29 mouse cellular contexts compared by ENCODE assay signal in the genomic region with DNA sequence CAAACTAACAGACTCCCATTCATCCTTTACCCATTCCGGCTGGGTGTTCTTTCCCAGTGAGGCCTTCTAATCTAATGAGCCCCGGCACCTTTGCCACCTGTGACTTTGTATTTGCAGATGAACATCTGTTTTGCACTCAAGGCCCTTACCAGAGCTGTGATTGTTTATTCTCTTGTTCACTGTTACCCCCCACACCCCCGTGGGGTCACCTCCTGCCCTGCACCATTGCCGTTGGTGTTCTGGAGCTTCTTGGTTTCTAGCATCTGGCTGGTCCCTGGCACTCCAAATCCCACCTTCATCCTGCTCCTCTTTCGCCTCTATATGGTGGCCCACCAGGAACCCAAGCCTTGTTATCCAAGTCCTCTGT. TPM values are rescaled to one million over a fixed set of nuclear protein-coding genes. Genes with fewer than 3 reads are reported as not detected.
DNase-seq lines count a peak whose midpoint lies in the region; ATAC-seq lines count a peak whose summit lies in the region.
"Had no signal": no experiment of that assay in that cellular context is flagged by ENCODE, and none has a peak within 500 bp of the region (broad histone marks: within the 10 kb centered on the region; RNA-seq: fewer than 3 reads in every experiment).

No protein-coding gene starts in this region.

- no peaks in the 10 kb centered on the region for H3K36me3 ChIP-seq in kidney, embryonic 14.5 days (ENCODE audit: control insufficient read depth, insufficient read depth, low read length)
- no peaks in the 10 kb centered on the region for H3K36me3 ChIP-seq in lung, embryonic 15.5 days
- no peaks in the 10 kb centered on the region for H3K36me3 ChIP-seq in intestine, embryonic 16.5 days (ENCODE audit: control insufficient read depth, insufficient read depth, low read length)
- no peaks in the 10 kb centered on the region for H3K36me3 ChIP-seq in stomach, embryonic 16.5 days (ENCODE audit: control insufficient read depth, insufficient read depth, low read length)
- no peaks in the 10 kb centered on the region for H3K36me3 ChIP-seq in neural tube, embryonic 15.5 days
- H3K36me3 ChIP-seq: embryonic facial prominence, embryonic 13.5 days; G1E; heart, embryonic 13.5 days; limb, embryonic 13.5 days; neural tube, embryonic 12.5 days had no signal

- no peak for ATAC-seq in kidney, embryonic 14.5 days (ENCODE audit: low FRiP score, low TSS enrichment)
- ATAC-seq in lung, embryonic 15.5 days (ENCODE audit: borderline replicate concordance, extremely low read depth, low FRiP score, low TSS enrichment) = no peak
- ATAC-seq in intestine, embryonic 16.5 days = no peak
- ATAC-seq in stomach, embryonic 16.5 days (ENCODE audit: insufficient read depth, low FRiP score) = no peak
- no peak for ATAC-seq in neural tube, embryonic 15.5 days (ENCODE audit: low FRiP score)
- ATAC-seq: forebrain, embryonic 13.5 days; inflammation-experienced regulatory T-cells, adult 6 months; Patski had no signal

- no peak overlapping the region for H3K4me2 ChIP-seq in kidney, embryonic 14.5 days (replicated peaks; ENCODE audit: low read depth, low read length)
- H3K4me2 ChIP-seq in lung, embryonic 15.5 days = 0 out of 2 replicates have a peak overlapping the region, but pooled peaks have one; percentile 10
- no peak overlapping the region for H3K4me2 ChIP-seq in intestine, embryonic 16.5 days (ENCODE audit: low read depth, low read length)
- no peak overlapping the region for H3K4me2 ChIP-seq in stomach, embryonic 16.5 days (ENCODE audit: low read depth, low read length)
- no peak overlapping the region for H3K4me2 ChIP-seq in neural tube, embryonic 15.5 days
- H3K4me2 ChIP-seq: embryonic facial prominence, embryonic 13.5 days; forebrain, embryonic 13.5 days; heart, embryonic 13.5 days; hindbrain, embryonic 14.5 days; limb, embryonic 13.5 days; neural tube, embryonic 12.5 days had no signal

- peak overlapping the region; percentile 38; the same call in 1 of the 2 replicates for H3K27ac ChIP-seq in kidney, embryonic 14.5 days (ENCODE audit: low read depth, low read length)
- peak overlapping the region; percentile 96 for H3K27ac ChIP-seq in lung, embryonic 15.5 days
- H3K27ac ChIP-seq in intestine, embryonic 16.5 days (ENCODE audit: low read length) = peak overlapping the region; percentile 91
- H3K27ac ChIP-seq in stomach, embryonic 16.5 days (ENCODE audit: low read length) = peak overlapping the region; percentile 72
- no peak overlapping the region for H3K27ac ChIP-seq in neural tube, embryonic 15.5 days (replicated peaks)
- H3K27ac ChIP-seq: embryonic facial prominence, embryonic 13.5 days; forebrain, embryonic 13.5 days; gastrocnemius, adult 2 months; heart, embryonic 13.5 days; hindbrain, embryonic 14.5 days; layer of hippocampus, adult 2 months; limb, embryonic 13.5 days; liver, embryonic 14.5 days; neural tube, embryonic 12.5 days had no signal

- DNase-seq in kidney, postnatal 4 days = no peak
- DNase-seq in lung, postnatal 25 days (ENCODE audit: low spot score) = no peak
- DNase-seq: adrenal gland, adult 8-10 months; B cell, adult 2 months; cerebellum, adult 11-12 months; cerebellum, postnatal 14 days; gastrocnemius, adult 2 months; kidney, postnatal 14 days; layer of hippocampus, postnatal 36 days; midbrain, embryonic 14.5 days; retina, postnatal 1 day had no signal

- no peak overlapping the region for H3K9ac ChIP-seq in kidney, embryonic 14.5 days (ENCODE audit: low read depth, low read length)
- H3K9ac ChIP-seq in lung, embryonic 15.5 days = no peak overlapping the region
- H3K9ac ChIP-seq in intestine, embryonic 16.5 days (ENCODE audit: low read depth, low read length) = no peak overlapping the region
- H3K9ac ChIP-seq in stomach, embryonic 16.5 days (ENCODE audit: low read length) = no peak overlapping the region
- no peak overlapping the region for H3K9ac ChIP-seq in neural tube, embryonic 15.5 days (replicated peaks)
- H3K9ac ChIP-seq: embryonic facial prominence, embryonic 13.5 days; forebrain, embryonic 13.5 days; heart, embryonic 13.5 days; hindbrain, embryonic 14.5 days; limb, embryonic 13.5 days; liver, embryonic 14.5 days; neural tube, embryonic 12.5 days had no signal

- H3K9me3 ChIP-seq in kidney, embryonic 14.5 days (ENCODE audit: control insufficient read depth, low read length) = no peaks in the 10 kb centered on the region
- H3K9me3 ChIP-seq in lung, embryonic 15.5 days = no peaks in the 10 kb centered on the region
- no peaks in the 10 kb centered on the region for H3K9me3 ChIP-seq in intestine, embryonic 16.5 days (ENCODE audit: control insufficient read depth, low read length)
- H3K9me3 ChIP-seq in stomach, embryonic 16.5 days (replicated peaks; ENCODE audit: control insufficient read depth, low read length) = no peaks in the 10 kb centered on the region
- no peaks in the 10 kb centered on the region for H3K9me3 ChIP-seq in neural tube, embryonic 15.5 days (replicated peaks)
- H3K9me3 ChIP-seq: embryonic facial prominence, embryonic 13.5 days; forebrain, embryonic 13.5 days; G1E; heart, embryonic 13.5 days; limb, embryonic 13.5 days; neural tube, embryonic 12.5 days had no signal

- H3K4me3 ChIP-seq in kidney, embryonic 14.5 days (ENCODE audit: low read length) = no peak overlapping the region
- no peak overlapping the region for H3K4me3 ChIP-seq in lung, embryonic 15.5 days
- H3K4me3 ChIP-seq in intestine, embryonic 16.5 days (ENCODE audit: low read length) = no peak overlapping the region
- no peak overlapping the region for H3K4me3 ChIP-seq in stomach, embryonic 16.5 days (replicated peaks; ENCODE audit: low read length)
- no peak overlapping the region for H3K4me3 ChIP-seq in neural tube, embryonic 15.5 days (replicated peaks)
- H3K4me3 ChIP-seq: embryonic facial prominence, embryonic 13.5 days; erythroblast, embryonic 14.5 days; forebrain, embryonic 13.5 days; gastrocnemius, adult 2 months; heart, embryonic 13.5 days; layer of hippocampus, adult 2 months; limb, embryonic 13.5 days; neural tube, embryonic 12.5 days had no signal

- H3K4me1 ChIP-seq in kidney, embryonic 14.5 days (ENCODE audit: control insufficient read depth, insufficient read depth, low read length) = no peaks in the 10 kb centered on the region
- H3K4me1 ChIP-seq in lung, embryonic 15.5 days = peaks cover 33% of the 10 kb centered on the region
- peaks cover 11% of the 10 kb centered on the region for H3K4me1 ChIP-seq in intestine, embryonic 16.5 days (ENCODE audit: control insufficient read depth, insufficient read depth, low read length)
- peaks cover 13% of the 10 kb centered on the region; the same call in 1 of the 2 replicates for H3K4me1 ChIP-seq in stomach, embryonic 16.5 days (ENCODE audit: control insufficient read depth, insufficient read depth, low read length)
- no peaks in the 10 kb centered on the region for H3K4me1 ChIP-seq in neural tube, embryonic 15.5 days
- H3K4me1 ChIP-seq: forebrain, embryonic 13.5 days; neural tube, embryonic 12.5 days had no signal

- 76% methylated on average over 5 of the region's 5 CpGs for WGBS in kidney, embryonic 14.5 days
- 55% methylated on average over 5 of the region's 5 CpGs for WGBS in lung, embryonic 15.5 days
- 67% methylated on average over 5 of the region's 5 CpGs for WGBS in intestine, embryonic 16.5 days
- 65% methylated on average over 5 of the region's 5 CpGs for WGBS in stomach, embryonic 16.5 days
- 90% methylated on average over 5 of the region's 5 CpGs for WGBS in neural tube, embryonic 15.5 days

- no peaks in the 10 kb centered on the region for H3K27me3 ChIP-seq in kidney, embryonic 14.5 days (ENCODE audit: control insufficient read depth, insufficient read depth, low read length)
- no peaks in the 10 kb centered on the region for H3K27me3 ChIP-seq in lung, embryonic 15.5 days
- no peaks in the 10 kb centered on the region for H3K27me3 ChIP-seq in intestine, embryonic 16.5 days (replicated peaks; ENCODE audit: control insufficient read depth, insufficient read depth, low read length)
- H3K27me3 ChIP-seq in stomach, embryonic 16.5 days (ENCODE audit: control insufficient read depth, insufficient read depth, low read length) = 0 out of 2 replicates have a peak, but pooled peaks cover 3% of the 10 kb centered on the region
- peaks cover 1% of the 10 kb centered on the region; the same call in 1 of the 2 replicates for H3K27me3 ChIP-seq in neural tube, embryonic 15.5 days (replicated peaks)
- H3K27me3 ChIP-seq: CH12.LX; neural tube, embryonic 12.5 days; Patski had no signal

RNA-seq across cellular contexts. Expression of gene Tmem171, which starts 6.7 kb away (rescaled TPM):
- polyA plus RNA-seq in kidney, embryonic 14.5 days (2014; fragmentation: Nextera tagmentation; extraction: Ambion mirVana) = 3.6 and 4.3 TPM in 2 replicates
- polyA plus RNA-seq in lung, embryonic 15.5 days (2015; fragmentation: Nextera tagmentation; extraction: Ambion mirVana) = 18.8 and 19.5 TPM in 2 replicates
- 36.4 and 43.2 TPM in 2 replicates for polyA plus RNA-seq in intestine, embryonic 16.5 days (2015; fragmentation: Nextera tagmentation; extraction: Ambion mirVana)
- 6.7 and 8.7 TPM in 2 replicates for polyA plus RNA-seq in stomach, embryonic 16.5 days (2015; fragmentation: Nextera tagmentation; extraction: Ambion mirVana)
- polyA plus RNA-seq in neural tube, embryonic 15.5 days (2015; fragmentation: Nextera tagmentation; extraction: Ambion mirVana) = 2.3 TPM in 1 of 2 replicates, not detected in the other
- polyA plus RNA-seq: erythroblast, embryonic 14.5 days; forebrain, embryonic 13.5 days; G1E; hindbrain, embryonic 14.5 days; midbrain, embryonic 14.5 days; neural tube, embryonic 12.5 days had no signal
